Mouse (Mus musculus): Measurements from ENCODE around the gene 3110001I22Rik.

- TF ChIP-seq TCF12 (IDR thresholded peaks at IDR 0.05; ENCODE audit: low read depth, low read length) (no peak), JUND (IDR thresholded peaks at IDR 0.05; ENCODE audit: low read depth, low read length) (no peak), POLR2A (IDR thresholded peaks at IDR 0.05; ENCODE audit: control insufficient read depth in 1 of 2, insufficient read depth in 1 of 2, low read depth in 1 of 2, low read length in 2 of 2, poor library complexity in 1 of 2) (no peak), TAL1 (IDR thresholded peaks at IDR 0.05; ENCODE audit: low read length) (no peak), EP300 (IDR thresholded peaks at IDR 0.05; ENCODE audit: low read depth in 1 of 2, low read length in 2 of 2) (no peak), MAFK (IDR thresholded peaks at IDR 0.05; ENCODE audit: borderline replicate concordance, low read depth, low read length) (no peak), SIN3A (IDR thresholded peaks at IDR 0.05; ENCODE audit: low read length) (no peak), SMC3 (IDR thresholded peaks at IDR 0.05; ENCODE audit: low read depth, low read length) (no peak), GATA1 (IDR thresholded peaks at IDR 0.05; ENCODE audit: low read depth, low read length) (no peak)
These were observed 11.0 kb upstream of the 3110001I22Rik start for GRCm38 (mm10) chr16:13660736-13661135.

Data from MEL (cell line).